Mouse (Mus musculus): Measurements from ENCODE around the gene Ildr1.

The Ildr1 gene

DNA sequence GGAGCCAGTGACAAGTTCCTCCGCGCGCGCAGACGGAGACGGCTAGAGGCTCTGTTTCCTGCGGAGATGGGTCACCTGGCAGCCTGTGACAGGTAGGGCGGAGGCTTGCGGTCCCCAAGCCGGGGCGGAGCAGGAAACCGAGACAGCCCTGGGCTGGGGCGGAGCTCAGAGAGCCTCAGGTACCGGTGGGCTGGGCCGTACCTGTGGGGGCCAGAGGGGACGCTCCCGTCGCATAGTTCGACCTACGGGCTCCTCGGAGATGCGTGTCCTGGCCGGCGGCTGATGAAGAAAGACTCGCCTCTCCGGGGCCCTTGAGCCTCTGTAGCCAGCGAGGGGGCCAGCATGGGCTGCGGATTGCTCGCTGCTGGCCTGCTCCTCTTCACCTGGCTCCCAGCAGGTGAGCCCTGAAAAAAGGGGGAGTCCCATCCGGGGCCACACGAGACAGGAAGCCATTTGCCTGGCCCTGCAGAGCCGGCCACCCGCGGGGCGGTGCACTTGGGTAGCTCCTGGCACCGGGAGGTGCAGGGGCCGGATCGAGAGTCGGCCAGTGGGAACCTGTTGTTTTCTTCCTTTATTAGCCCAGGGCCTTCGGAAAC lies at the start of gene Ildr1:
TSS of gene Ildr1 (plus strand) at position 161 of the 596 bp plus-strand sequence.
- peak; percentile 70 to 74 for DNase-seq

DNA sequence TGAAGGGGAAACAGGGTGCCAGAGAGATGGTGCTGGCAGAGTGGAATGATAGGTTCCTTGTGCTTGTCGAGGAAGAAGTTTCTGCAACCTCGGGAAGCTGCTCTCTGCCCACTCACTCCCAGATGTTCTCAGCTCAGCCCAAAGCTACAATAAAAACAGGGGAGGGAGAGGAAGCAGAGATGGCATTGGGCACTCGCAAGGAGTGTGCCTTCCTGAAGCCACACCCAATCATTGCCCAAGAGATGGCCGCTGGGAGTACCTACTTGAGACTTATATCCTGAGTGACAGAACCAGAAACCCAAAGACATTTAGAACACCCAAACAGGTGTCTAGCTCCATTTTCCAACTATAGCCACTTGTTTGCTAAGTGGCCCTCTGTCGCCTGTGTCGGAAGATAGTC lies 48.7 kb upstream of the Ildr1 start:
- DNase-seq = no peak

DNA sequence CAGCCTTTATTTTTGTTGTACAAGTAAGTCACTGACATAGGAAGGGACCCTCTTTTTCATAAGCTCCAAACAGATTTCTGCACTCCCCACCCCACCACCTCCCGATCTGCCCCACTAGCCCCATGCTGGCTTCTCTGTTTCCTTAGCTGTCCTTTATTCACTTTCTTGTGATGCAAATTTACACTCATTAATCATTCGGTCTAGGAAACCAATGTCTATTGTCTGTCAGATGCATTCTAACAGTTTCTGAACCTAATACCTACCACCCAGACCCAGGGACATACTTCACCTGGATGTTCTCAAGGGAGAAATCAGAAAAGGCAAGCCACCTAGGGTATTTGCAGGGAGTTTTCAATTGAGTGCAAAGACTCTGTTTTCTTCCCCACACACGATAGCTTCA lies 44.5 kb upstream of the Ildr1 start:
- no peak for DNase-seq

DNA sequence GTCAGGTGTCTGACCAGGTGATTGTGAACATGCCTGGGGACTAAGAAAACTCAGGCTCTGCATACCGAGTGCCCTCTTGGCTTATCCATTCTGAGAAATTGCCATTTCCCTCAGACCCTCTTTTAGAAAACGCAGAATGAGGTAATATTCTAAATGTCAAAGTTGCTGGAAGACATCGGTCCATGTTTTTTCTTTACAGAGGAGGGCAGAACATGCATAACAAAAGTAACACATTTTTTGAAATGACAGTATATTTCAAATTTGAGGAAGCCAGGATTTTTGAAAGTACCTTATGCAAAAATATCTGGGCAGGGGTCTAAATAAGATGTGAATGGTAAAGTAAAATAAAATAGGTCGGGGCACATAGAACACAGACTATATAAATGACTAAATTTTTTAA lies 43.3 kb upstream of the Ildr1 start:
- no peak for DNase-seq

DNA sequence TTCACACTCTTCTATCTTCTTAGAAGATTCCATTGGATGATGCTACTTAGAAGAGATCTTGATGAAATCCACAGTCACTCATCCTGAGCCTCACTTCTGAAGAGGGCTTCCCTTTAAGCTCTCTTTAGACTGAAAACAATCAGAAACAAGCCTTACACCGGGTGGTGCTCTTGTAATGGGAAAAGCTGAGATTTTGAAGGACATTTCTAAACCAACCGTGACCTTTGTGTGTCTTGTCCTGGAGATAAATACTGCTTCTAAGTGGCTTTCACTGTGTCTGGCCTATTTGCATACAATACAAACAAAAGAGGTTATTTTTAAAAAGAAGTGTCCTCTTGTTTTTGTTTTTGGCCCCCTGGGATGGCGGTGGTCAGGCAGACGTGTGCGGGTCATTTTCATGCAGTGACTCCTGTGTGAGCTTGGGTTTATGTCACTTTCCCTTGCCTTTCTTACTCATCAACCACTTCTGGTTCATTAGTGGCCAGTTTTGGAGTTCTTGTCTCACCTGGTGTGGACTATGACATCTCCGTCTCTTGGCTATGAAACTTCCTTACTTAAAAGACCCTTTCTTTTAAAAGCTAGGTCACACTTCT lies 42.5 kb upstream of the Ildr1 start:
- DNase-seq = no peak

DNA sequence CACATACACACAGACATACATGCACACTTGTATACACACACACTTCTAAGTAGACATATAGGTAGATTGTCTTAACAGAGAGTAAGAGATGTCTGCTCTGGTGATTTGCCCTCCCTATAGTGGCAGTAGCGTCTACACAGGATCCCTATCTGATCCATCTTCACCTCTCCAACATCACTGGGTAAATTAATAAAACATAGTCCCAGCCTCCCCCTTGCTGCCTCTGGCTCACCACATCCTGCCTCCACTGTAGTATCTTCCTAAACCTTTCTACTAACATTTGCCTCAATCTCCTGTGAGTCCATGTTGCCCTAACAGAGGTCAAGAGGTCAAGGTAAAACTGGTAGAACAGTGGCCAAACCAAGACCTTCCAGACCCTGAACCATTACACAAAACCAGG lies 38.6 kb upstream of the Ildr1 start:
- no peak for DNase-seq

DNA sequence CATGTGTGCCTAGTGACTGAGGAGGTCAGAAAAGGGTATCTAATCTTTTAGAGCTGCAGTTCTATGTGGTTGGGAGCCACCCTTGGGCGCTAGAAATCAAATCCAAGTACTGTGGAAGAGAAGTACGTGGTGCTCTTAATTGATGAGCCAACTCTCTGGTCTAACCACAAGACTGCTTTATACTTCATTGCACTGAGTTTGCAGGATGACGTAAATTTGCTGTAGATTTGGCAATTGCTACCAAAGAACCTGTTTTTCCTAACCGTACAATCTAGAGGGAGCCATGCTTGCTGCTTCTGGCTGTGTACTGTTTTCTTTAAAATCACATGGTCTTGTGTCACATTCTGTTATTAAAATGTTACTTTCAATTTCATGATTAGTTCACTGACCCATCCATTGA lies 37.9 kb upstream of the Ildr1 start:
- DNase-seq = no peak

DNA sequence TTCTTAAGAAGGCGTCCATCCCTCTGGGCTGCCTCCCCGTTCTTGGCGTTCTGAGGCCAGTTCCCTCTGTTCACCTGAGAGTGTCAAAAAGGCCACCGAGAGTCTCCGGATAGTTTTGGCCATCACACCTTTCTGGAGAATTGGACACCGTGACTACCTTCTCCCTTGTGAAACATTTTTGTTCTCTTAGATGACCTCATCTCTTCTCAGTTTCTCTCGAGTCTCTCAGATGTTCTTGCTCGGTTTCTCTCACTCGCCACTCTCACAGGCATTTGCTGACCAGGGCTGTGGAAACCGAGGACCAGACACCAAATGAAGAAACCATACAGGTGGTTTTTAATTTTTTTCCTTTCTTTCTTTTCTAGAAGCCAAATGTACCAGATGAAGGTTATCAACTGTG lies 32.4 kb upstream of the Ildr1 start:
- no peak for DNase-seq

DNA sequence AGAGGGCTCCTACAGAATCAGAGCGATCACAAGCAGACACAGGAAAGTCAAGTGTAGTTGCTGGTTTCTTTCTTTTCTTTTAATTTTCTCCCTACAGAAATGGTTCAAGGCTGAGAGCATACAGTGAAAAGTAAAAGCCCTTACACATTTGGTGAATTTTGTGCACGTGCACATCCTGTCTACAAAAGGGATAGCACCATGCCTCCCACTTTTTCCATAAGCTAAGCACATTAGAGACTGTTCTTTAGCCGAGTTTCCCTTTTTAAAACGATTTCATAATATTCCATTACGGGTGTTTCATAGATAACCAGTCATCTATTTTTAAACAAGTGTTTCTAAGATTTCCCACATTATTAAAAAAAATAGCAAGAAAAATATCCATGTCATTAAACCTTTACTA lies 30.3 kb upstream of the Ildr1 start:
- no peak for DNase-seq

DNA sequence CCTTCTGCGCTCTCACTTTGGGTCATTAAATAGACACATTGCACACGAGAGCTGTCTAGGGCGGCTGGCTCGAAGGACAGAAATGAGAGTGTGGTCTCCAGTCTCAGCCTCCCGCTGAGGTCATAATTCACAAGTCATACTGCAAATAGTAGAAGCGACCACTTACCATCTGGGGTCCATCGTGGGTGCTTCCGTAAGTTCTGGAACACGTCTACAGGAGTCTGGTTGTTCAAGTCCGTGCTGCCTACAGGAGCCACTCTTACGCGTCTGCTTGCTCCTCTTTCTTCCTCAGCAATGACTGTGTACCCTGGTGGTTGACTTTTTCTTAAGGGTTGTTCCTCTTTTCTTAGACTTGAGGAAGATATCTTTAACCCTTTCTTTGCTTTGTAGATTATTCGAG lies 28.0 kb upstream of the Ildr1 start, which contains the start of gene Cd86:
TSS of gene Cd86 (minus strand) at position 300 of the 400 bp plus-strand sequence.
- DNase-seq = peak in 1 of 2 experiments; percentile 3

DNA sequence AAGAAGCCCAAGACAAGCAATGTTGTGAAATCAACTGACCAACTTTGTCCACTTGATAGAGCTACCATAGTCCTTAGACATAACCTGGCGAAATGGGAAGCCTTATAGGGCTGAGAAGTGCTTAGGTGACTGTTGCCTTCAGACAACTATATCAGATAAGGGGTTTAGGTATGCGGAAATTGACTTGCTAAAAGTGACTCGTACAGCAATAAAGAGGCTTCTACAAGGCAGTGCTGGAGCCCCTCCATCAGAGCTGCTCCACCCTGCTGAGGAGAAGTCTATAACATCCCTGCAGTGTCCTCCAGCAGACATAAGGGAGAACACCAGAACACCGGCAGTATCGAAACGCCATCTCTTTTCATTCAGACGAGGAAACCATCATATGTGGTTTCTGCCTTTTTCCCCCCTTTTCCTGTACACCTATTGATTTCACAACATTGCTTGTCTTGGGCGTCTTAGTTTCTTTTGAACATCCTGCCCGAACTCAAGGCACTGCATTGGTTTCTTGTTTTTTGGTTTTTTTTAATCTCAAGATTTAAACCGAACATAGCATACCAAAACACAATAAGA lies 27.2 kb upstream of the Ildr1 start:
- DNase-seq = no peak

DNA sequence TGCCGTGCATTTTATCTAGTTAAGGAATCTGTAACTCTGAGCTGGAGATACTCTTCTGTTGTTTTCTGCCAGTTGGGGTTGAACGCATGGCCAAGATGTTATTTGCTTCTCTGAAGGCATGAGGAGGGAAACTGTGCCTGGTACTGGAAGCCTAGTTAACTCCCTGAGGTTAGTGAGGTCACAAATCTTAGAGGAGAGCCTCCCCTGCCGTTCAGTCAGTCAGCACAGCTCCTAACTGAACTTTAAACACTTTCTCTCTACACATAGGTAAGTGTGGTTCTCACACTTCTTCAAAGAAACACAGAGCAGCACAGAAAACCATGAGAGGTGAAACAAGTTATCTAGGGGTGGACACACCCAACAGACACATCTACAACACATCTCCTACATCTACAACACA lies 23.2 kb upstream of the Ildr1 start:
- no peak for DNase-seq

DNA sequence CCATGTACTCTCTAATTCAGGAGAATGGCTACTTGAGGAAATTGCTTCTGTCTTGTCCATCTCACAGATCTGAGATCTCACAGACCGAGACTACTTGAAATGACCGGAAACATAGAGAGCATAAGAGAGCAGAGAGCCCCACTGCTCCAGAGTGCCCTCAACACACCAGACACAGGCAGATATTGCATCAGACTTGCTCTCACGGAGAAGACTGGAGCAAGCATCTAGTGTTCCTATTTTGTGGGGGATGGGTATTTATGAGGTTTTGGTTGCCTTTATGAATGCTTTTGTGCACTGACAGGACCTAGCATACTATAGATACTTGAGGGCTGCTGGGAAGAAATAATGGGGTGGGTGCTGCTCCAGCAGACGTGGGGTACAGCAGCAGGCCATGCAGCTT lies 20.6 kb upstream of the Ildr1 start:
- DNase-seq = no peak

DNA sequence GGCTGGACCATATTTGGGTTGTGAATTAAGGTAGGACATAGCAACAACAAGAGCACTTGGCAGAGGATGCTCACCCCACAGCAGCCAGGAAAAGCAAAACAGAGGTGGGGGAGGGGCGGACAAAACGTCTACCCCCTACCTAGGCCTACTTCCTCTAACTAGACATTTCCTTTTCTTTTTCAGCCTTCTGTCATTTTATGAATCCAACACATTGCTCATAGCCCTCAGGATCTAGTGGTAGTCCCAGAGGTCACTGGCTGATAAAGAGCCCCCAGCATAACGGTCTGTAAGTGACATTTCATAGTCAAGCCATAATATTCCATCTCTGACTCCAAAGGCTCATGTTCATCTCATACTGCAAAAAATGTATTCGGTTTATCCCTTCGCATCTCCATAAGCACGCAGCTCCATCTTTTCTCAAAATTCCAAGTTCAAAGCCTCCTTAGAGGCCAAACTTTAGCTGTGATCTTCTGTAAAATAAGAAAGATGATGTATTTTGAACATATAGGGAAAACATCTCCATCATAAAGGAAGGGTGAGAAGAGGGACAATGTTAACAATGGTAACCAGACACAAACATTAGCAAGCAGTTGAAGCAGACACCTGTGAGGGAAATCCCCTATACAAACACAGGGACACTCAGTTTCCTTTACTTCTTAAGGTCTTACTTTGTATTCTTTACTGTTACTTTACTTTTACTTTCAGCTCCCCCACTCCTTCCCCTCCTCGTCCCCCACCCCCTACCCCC lies 19.1 kb upstream of the Ildr1 start:
- DNase-seq = no peak

DNA sequence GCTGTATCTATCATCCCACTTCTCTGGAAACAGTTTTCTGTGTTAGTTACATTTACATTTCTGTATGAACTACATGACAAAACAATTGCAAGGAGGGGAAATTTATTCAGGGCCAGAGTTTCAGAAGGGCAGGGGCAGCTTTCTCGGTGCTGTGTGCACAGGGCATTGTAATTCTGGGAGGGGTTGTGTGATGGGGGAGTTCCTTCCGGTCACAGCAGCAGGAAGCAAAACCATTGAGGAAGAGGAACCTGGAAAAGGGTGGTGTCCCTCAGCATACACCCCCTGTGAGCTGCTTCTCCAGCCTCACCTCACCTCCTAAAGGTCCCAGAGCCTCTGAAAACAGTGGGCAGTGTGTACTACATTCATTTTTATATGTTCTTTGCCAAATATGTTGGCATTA lies 18.5 kb upstream of the Ildr1 start:
- no peak for DNase-seq

DNA sequence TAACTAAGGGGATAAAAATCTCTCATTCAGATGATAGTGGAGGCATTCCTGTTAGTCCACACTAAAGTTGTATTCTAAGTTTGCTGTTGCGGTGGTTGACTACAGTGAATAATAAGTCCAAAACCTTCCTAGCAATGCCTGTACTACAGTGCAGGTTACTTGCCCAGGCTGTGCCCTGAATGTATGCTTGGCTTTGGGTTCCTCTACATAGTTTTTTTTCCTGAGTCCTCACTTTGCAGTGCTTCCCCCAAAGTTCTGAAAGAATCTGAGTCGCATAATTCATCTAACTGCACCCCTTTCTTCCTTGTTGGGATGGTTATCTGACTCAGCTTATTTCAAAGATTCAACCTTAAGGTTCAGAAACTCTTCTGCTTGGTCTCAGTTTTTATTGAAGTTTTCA lies 17.9 kb upstream of the Ildr1 start:
- DNase-seq = no peak

DNA sequence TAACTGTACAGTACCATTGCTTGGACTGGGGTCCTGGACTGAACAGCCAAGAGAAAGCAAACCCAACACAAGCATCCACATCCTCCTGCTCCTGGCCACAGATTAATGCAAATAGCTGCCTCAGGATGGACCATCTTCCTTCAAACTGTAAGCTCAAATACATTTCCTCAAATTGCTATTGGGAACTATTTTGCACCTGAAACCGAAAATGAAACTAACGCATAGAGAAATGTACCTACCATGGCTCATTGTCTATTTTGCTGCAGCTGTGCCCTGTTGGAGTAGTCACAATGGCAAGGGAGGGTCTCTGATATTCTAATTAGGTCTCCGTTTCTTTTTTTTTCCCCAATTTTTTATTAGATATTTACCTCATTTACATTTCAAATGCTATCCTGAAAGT lies 11.9 kb upstream of the Ildr1 start:
- DNase-seq = no peak

DNA sequence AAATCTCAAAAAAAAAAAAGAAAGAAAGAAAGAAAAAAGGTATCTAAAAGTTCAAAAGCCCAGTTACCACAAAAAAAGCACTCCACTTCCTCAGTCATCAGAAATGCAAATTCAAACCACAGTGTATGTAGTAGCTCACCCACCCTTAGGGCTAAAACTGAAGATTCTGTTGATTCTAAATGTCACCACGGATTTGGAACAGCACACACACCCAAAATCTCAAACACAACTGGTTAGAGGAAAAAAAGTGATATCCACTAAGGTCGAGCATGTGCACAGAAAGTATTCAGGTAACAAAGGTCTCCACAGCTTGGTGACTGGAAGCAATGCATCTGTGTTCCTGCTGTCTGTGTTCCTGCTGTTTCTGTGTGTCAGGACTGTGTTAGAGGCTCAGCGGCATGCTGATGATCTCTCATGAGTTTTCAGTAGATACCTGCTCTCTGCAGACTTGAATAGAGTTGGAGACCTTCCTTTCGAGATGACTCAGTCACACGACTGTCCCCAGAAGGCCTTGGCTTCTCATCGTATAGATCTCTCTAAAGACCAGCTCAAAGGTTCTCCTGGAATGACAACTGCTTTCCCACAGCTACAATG lies 9.4 kb upstream of the Ildr1 start:
- no peak for DNase-seq

DNA sequence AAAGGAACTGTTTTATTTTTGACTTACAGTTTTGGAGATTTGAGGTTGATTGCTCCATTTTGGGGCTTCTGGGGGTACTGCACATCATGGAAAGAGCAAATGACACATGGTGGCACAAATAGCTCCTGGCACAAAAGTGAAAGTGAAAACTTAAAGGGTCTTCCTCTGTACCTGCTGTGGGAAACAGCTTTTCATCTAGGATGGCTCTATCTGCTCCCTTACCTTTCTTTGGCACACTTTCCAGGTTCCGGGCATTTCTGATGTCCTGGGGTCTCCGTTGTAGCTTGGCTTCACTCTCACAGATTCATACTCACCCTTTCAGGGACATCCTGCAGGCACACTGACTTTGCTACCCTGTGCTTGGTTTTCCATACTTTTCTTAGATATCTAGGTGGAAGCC lies 5.7 kb upstream of the Ildr1 start:
- no peak for DNase-seq

DNA sequence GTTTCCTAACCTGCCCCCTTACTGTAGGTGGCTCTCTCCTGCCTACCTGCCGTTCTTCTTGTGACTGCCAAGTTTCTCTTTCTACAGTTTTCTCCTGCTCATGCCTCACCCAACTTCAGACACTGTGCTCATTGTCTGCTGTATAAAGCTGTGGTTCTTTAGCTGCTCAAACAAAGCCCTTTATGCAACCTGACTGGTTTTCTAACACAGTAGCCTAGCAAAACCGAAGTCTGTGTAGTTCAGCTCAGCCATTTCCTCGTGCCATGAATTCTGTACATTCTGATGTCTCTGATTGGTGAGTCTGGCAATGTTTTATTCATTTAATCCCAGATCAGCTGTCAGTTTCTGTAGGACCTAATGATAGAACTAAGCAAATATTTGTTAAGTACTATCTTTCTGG lies 2.3 kb upstream of the Ildr1 start:
- no peak for DNase-seq

DNA sequence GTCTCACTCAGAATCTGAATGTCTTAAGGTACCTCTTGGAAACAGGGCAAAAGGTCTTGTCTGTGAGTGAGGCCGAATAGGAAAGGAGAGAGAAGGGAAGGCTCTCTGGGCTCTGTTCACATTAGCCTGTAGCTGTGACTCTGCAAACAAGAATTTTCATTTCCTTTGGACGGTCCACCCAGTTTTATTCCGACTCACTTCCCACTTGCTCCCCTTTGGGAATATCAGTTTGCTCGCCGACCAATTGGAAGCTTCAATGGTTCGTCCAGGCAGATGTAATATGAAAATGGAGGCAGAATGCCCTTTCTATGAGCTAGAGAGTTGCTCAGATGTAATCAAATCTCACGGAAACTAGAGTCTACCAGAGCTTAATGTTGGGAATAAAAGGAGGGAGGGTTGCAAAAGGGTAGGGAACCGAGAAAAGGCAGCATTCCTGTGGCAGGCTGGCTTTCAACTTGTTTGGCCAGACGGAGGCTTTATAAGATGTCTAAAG lies 1.1 kb downstream of the Ildr1 start:
- no peak for DNase-seq

DNA sequence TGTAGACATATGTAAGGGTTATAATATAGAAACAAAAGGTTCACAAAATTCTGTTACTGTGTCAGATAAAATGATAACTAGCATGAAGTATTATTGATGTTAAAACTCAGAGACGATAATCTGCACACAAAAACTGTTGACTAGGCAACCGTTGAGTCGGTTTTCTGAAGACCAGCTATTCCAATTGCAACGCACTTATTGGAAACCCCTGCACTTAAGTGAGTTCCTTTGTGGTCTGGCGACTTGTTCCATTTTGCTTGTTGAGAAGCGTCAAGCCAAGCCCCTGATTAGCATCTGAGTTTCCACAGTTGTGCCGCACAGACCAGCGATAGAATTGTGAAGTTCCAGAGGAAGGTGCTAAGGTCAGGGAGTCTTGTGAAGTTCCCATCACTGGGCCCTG lies 3.6 kb downstream of the Ildr1 start:
- DNase-seq = no peak

DNA sequence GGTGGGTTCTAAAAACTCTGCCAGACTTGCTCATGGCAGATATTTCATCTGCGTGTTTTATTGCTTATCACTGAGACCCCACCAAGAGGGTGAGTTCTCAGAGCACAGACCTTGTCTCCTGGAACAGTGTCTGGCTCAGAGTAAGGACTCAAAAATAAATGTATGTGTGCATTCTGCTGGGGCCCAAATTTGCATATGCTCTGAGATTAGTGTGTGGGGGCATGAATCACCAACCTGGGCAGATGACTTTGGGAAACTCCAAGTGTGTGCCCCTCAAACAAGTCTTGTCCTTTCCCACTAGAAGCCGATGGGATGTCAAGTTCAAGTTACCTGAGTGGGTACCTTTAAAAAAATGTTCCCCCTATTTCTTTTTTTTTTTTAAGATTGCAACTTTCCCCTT lies 6.7 kb downstream of the Ildr1 start:
- DNase-seq = no peak
